Mouse (Mus musculus) ES-E14 (cell line): ENCODE data around the gene Pnmal2.

Experiments
- ZC3H11A ChIP-seq: IDR thresholded peaks from 2 replicates; pipeline ENCODE4 v1.6.1; 2012; ENCODE audit warnings: low read depth, mild to moderate bottlenecking, inconsistent platforms, low read length, borderline replicate concordance
- ZNF384 ChIP-seq: IDR thresholded peaks from 2 replicates; pipeline ENCODE4 v1.6.1; 2012; ENCODE audit warnings: low read depth, low read length, inconsistent platforms

GRCm38 (mm10) chr7:16946441-16947348 lies 2.2 kb downstream of the Pnmal2 start:
- TF ChIP-seq ZC3H11A = no peak
- no peak for TF ChIP-seq ZNF384
